Mouse (Mus musculus) activated CD4-positive, CD25-positive, alpha-beta regulatory T cell, adult 4 months (primary cell): ENCODE data around the gene Zfp385b. TPM values are rescaled to one million over a fixed set of nuclear protein-coding genes. Genes with fewer than 3 reads are reported as not detected.

Experiments used
- ATAC-seq: one replicate; pipeline ENCODE4 v1.8.0; 2017
- polyA plus RNA-seq, 2 experiments: library from polyadenylated mRNA; unstranded; fragments of 100-300 nt; shearing (Covaris generic); gene quantifications; one replicate each; pipeline ENCODE4 v1.2.1; 2017

Zfp385b gene
- polyA plus RNA-seq, 2 experiments from 2014 or later = 0.41 TPM; not detected in 1

DNA sequence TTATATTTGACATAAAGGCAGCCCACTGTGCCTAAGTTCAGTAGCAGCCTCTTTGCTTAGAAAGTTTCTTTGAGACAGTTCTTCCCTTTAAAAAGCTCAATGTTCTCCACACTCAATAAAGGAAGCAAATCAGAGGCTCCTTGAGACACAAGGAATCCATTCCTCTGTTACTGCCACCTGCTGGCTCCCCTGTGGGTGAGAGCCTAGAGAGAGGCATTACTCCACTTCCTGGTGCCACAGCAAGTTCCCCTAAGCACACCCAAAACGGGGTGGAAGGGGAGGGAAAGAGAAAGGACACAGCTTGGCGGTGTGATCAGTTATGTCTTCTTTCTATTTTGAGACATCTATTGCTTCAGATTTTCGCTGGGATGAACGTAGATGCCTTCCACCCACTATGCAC, 450.3 kb downstream of the Zfp385b start:
- ATAC-seq = no peak

Other genes with a start within 250 kb of the Zfp385b start
- gene Cwc22, start 126.7 kb upstream of the Zfp385b start, polyA plus RNA-seq = 10 to 100 TPM; 41.0 to 47.6 TPM